Comparison of ENCODE assay signal across 8 mouse cellular contexts in the genomic region with DNA sequence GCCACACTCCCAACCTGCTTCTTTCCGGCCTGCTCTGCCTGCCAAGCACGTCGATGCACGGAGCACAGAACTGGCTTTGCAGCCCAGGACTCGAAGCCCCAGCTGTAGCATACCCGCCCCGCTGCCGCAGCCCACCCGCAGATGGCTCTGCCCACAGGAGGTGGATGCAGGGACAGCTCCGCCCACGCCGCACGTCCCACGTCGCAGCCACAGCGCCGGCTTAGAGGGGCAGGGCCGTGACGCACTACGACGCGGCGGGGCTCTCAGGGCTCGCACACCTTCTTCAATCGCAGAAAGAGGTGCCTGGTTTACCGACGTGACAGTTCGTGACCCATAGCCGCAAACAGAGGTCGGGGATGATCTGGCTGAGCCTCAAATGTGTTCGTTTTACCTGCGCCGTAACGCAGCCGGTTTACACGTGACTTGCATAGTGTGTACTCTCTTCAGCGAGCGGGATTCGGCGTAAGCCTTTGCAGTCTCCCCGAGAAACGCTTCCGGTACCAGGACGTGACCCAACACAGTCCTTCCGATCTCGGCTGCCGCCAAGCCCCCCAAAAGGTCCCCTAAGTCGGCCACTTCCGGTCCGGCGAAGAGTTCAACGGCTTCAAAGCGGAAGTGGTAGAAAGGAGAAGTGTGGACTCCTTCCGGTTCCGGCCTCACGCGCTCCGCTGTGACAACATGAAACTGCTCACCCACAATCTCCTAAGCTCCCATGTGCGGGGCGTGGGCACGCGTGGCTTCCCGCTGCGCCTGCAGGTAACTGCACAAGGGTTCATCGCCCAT. TPM values are rescaled to one million over a fixed set of nuclear protein-coding genes. Genes with fewer than 3 reads are reported as not detected.
DNase-seq lines count a peak whose midpoint lies in the region; ATAC-seq and TF ChIP-seq lines count a peak whose summit lies in the region.

A gene (plus strand): TSS at position 192 of the 783 bp plus-strand sequence.
A gene (minus strand): TSS at position 600 of the 783 bp plus-strand sequence.

- TF ChIP-seq EP300 in liver, embryonic 14.5 days (IDR thresholded peaks at IDR 0.05; ENCODE audit: low read depth), result no peak
- TF ChIP-seq EP300 in stomach, postnatal 0 days (optimal IDR thresholded peaks at IDR 0.05), result no peak

- TF ChIP-seq CTCF in liver, embryonic 14.5 days (IDR thresholded peaks at IDR 0.05; ENCODE audit: low read depth), result peak; percentile 27; the same call in 1 of the 2 replicates
- TF ChIP-seq CTCF in stomach, postnatal 0 days (IDR thresholded peaks at IDR 0.05; ENCODE audit: low read depth), result peak; percentile 46

- H3K27me3 ChIP-seq in forebrain, embryonic 10.5 days (ENCODE audit: poor library complexity, severe bottlenecking), result no peaks in the 10 kb centered on the region
- no peaks in the 10 kb centered on the region for H3K27me3 ChIP-seq in heart, embryonic 15.5 days
- no peaks in the 10 kb centered on the region for H3K27me3 ChIP-seq in liver, embryonic 14.5 days (ENCODE audit: control insufficient read depth, insufficient read depth, low read length)
- H3K27me3 ChIP-seq in neural tube, embryonic 11.5 days (ENCODE audit: control insufficient read depth, insufficient read depth, low read length), result no peaks in the 10 kb centered on the region
- no peaks in the 10 kb centered on the region for H3K27me3 ChIP-seq in stomach, postnatal 0 days (ENCODE audit: control insufficient read depth, insufficient read depth, low read length)

- peaks cover 39% of the 10 kb centered on the region for H3K4me1 ChIP-seq in forebrain, embryonic 10.5 days
- H3K4me1 ChIP-seq in heart, embryonic 15.5 days (replicated peaks), result peaks cover 30% of the 10 kb centered on the region
- peaks cover 2 to 7% of the 10 kb centered on the region in 2 experiments; a peak in 2 of 4 replicates for H3K4me1 ChIP-seq in liver, embryonic 14.5 days (replicated peaks; ENCODE audit: control insufficient read depth in 2 of 2, insufficient read depth in 2 of 2, low read length in 1 of 2)
- peaks cover 14% of the 10 kb centered on the region for H3K4me1 ChIP-seq in neural tube, embryonic 11.5 days (ENCODE audit: control insufficient read depth, insufficient read depth, low read length)
- peaks cover 4% of the 10 kb centered on the region; the same call in 1 of the 2 replicates for H3K4me1 ChIP-seq in stomach, postnatal 0 days (replicated peaks; ENCODE audit: control insufficient read depth, insufficient read depth)

- no peaks in the 10 kb centered on the region for H3K9me3 ChIP-seq in forebrain, embryonic 10.5 days
- no peaks in the 10 kb centered on the region for H3K9me3 ChIP-seq in heart, embryonic 15.5 days (replicated peaks)
- H3K9me3 ChIP-seq in liver, embryonic 14.5 days (ENCODE audit: control insufficient read depth, low read length), result no peaks in the 10 kb centered on the region
- H3K9me3 ChIP-seq in neural tube, embryonic 11.5 days (ENCODE audit: control insufficient read depth, low read length), result no peaks in the 10 kb centered on the region
- H3K9me3 ChIP-seq in stomach, postnatal 0 days (ENCODE audit: control insufficient read depth, low read length), result no peaks in the 10 kb centered on the region

- WGBS in forebrain, embryonic 10.5 days, result under 1% methylated on average over 65 of the region's 65 CpGs
- WGBS in heart, embryonic 15.5 days, result under 1% methylated on average over 65 of the region's 65 CpGs
- under 1% methylated on average over 65 of the region's 65 CpGs for WGBS in liver, embryonic 14.5 days (ENCODE audit: insufficient replicate concordance)
- WGBS in neural tube, embryonic 11.5 days, result under 1% methylated on average over 65 of the region's 65 CpGs
- WGBS in stomach, postnatal 0 days, result under 1% methylated on average over 65 of the region's 65 CpGs

- H3K9ac ChIP-seq in heart, embryonic 15.5 days, result peak within 1 kb of the TSS; percentile 76
- H3K9ac ChIP-seq in liver, embryonic 14.5 days (replicated peaks), result peak within 1 kb of the TSS; percentile 85
- H3K9ac ChIP-seq in neural tube, embryonic 11.5 days (ENCODE audit: low read length), result peak within 1 kb of the TSS; percentile 75
- peak within 1 kb of the TSS; percentile 64 for H3K9ac ChIP-seq in stomach, postnatal 0 days (ENCODE audit: low read length)

- peak within 1 kb of the TSS; percentile 81 for H3K4me3 ChIP-seq in forebrain, embryonic 10.5 days
- peak within 1 kb of the TSS; percentile 80 for H3K4me3 ChIP-seq in heart, embryonic 15.5 days
- H3K4me3 ChIP-seq in liver, embryonic 14.5 days (ENCODE audit: insufficient read depth in 1 of 2, low read depth in 2 of 2, low read length in 2 of 2), result peak within 1 kb of the TSS; percentile 82
- H3K4me3 ChIP-seq in neural tube, embryonic 11.5 days (ENCODE audit: low read depth, low read length), result peak within 1 kb of the TSS; percentile 65
- H3K4me3 ChIP-seq in stomach, postnatal 0 days (ENCODE audit: low read depth, low read length), result peak within 1 kb of the TSS; percentile 57

- peak within 1 kb of the TSS; percentile 95 for H3K27ac ChIP-seq in forebrain, embryonic 10.5 days
- peak within 1 kb of the TSS; percentile 100 for H3K27ac ChIP-seq in heart, embryonic 15.5 days
- peak within 1 kb of the TSS; percentile 95 for H3K27ac ChIP-seq in liver, embryonic 14.5 days
- peak within 1 kb of the TSS; percentile 94 for H3K27ac ChIP-seq in neural tube, embryonic 11.5 days (ENCODE audit: low read depth, low read length)
- peak within 1 kb of the TSS; percentile 98 for H3K27ac ChIP-seq in stomach, postnatal 0 days (replicated peaks)

- peak; percentile 56 for DNase-seq in c-Kit-negative CD71-positive TER-119-positive erythroid progenitor cells, embryonic 14.5 days (ENCODE audit: low read depth, low spot score)
- peak; percentile 94 for DNase-seq in forebrain, embryonic 10.5 days (ENCODE audit: extremely low spot score, low spot score)
- peak; percentile 94 to 98 for DNase-seq in kidney, postnatal 25 days
- DNase-seq in liver, embryonic 14.5 days (ENCODE audit: low read depth in 3 of 3, low spot score in 3 of 3), result peak; percentile 75 to 84 (median 77)
- peak; percentile 93 for DNase-seq in neural tube, embryonic 11.5 days (ENCODE audit: low spot score)
- peak; percentile 94 for DNase-seq in stomach, postnatal 0 days (ENCODE audit: low spot score)

- peaks cover 68% of the 10 kb centered on the region for H3K36me3 ChIP-seq in forebrain, embryonic 10.5 days (replicated peaks)
- H3K36me3 ChIP-seq in heart, embryonic 15.5 days, result peaks cover 54% of the 10 kb centered on the region
- peaks cover 20% of the 10 kb centered on the region for H3K36me3 ChIP-seq in liver, embryonic 14.5 days (replicated peaks; ENCODE audit: control insufficient read depth, insufficient read depth, low read depth)
- H3K36me3 ChIP-seq in neural tube, embryonic 11.5 days (ENCODE audit: control insufficient read depth, insufficient read depth, low read length), result peaks cover 16% of the 10 kb centered on the region
- peaks cover 22% of the 10 kb centered on the region for H3K36me3 ChIP-seq in stomach, postnatal 0 days (ENCODE audit: control insufficient read depth, insufficient read depth, low read length)

- ATAC-seq in CD4-positive, CD25-positive, alpha-beta regulatory T cell, adult 4 months, result peak; percentile 83
- peak; percentile 90 for ATAC-seq in heart, embryonic 15.5 days (replicated peaks; ENCODE audit: insufficient number of reproducible peaks, insufficient read depth, low FRiP score, low read depth)
- peak; percentile 87 for ATAC-seq in liver, embryonic 14.5 days (ENCODE audit: insufficient read depth)
- peak; percentile 88 for ATAC-seq in neural tube, embryonic 11.5 days (ENCODE audit: insufficient read depth, low FRiP score, low TSS enrichment)
- peak; percentile 90 for ATAC-seq in stomach, postnatal 0 days (ENCODE audit: low FRiP score, low TSS enrichment)

- peak within 1 kb of the TSS; percentile 83 for H3K4me2 ChIP-seq in heart, embryonic 15.5 days
- peak within 1 kb of the TSS; percentile 94 for H3K4me2 ChIP-seq in liver, embryonic 14.5 days (ENCODE audit: low read depth)
- peak within 1 kb of the TSS; percentile 86 for H3K4me2 ChIP-seq in neural tube, embryonic 11.5 days (ENCODE audit: low read depth)
- H3K4me2 ChIP-seq in stomach, postnatal 0 days (replicated peaks; ENCODE audit: low read depth), result peak within 1 kb of the TSS; percentile 63

RNA-seq across cellular contexts. Expression of the first gene that starts in this region (rescaled TPM):
- 100 to 1,000 TPM; 214 to 232 TPM for polyA plus RNA-seq in CD4-positive, CD25-positive, alpha-beta regulatory T cell, adult 4 months (2017; shearing (Covaris generic))
- 155 and 159 TPM in 2 replicates for polyA plus RNA-seq in forebrain, embryonic 10.5 days (2016; fragmentation: Nextera tagmentation; extraction: Ambion mirVana)
- polyA plus RNA-seq in heart, embryonic 15.5 days (2015; fragmentation: Nextera tagmentation; extraction: Ambion mirVana), result 72.8 and 80.1 TPM in 2 replicates
- 65.7 and 69.4 TPM in 2 replicates for polyA plus RNA-seq in liver, embryonic 14.5 days (2012; rRNA removed)
- 75.2 and 77.4 TPM in 2 replicates for polyA plus RNA-seq in liver, embryonic 14.5 days (2014; fragmentation: Nextera tagmentation; extraction: Ambion mirVana)
- polyA plus RNA-seq in neural tube, embryonic 11.5 days (2014; fragmentation: Nextera tagmentation; extraction: Ambion mirVana), result 125 and 131 TPM in 2 replicates
- 75.8 and 85.9 TPM in 2 replicates for polyA plus RNA-seq in stomach, postnatal 0 days (2015; fragmentation: Nextera tagmentation; extraction: Ambion mirVana)

RNA-seq across cellular contexts. Expression of the second gene that starts in this region (rescaled TPM):
- 100 to 1,000 TPM; 224 to 246 TPM for polyA plus RNA-seq in CD4-positive, CD25-positive, alpha-beta regulatory T cell, adult 4 months (2017; shearing (Covaris generic))
- polyA plus RNA-seq in forebrain, embryonic 10.5 days (2016; fragmentation: Nextera tagmentation; extraction: Ambion mirVana), result 144 and 154 TPM in 2 replicates
- polyA plus RNA-seq in heart, embryonic 15.5 days (2015; fragmentation: Nextera tagmentation; extraction: Ambion mirVana), result 302 and 344 TPM in 2 replicates
- polyA plus RNA-seq in liver, embryonic 14.5 days (2012; rRNA removed), result 41.8 and 54.9 TPM in 2 replicates
- 78.7 and 87.2 TPM in 2 replicates for polyA plus RNA-seq in liver, embryonic 14.5 days (2014; fragmentation: Nextera tagmentation; extraction: Ambion mirVana)
- polyA plus RNA-seq in neural tube, embryonic 11.5 days (2014; fragmentation: Nextera tagmentation; extraction: Ambion mirVana), result 110 and 120 TPM in 2 replicates
- polyA plus RNA-seq in stomach, postnatal 0 days (2015; fragmentation: Nextera tagmentation; extraction: Ambion mirVana), result 537 and 559 TPM in 2 replicates

Comparison
In these comparisons a context has a peak if more than half of its experiments do, and no peak if none do; other contexts are left out.
1. Peak in every context shown above with its lines: DNase-seq, ATAC-seq, H3K4me3 ChIP-seq and H3K27ac ChIP-seq.